Mouse (Mus musculus): ENCODE results near the gene Opalin.

GRCm38 (mm10) chr19:41083646-41084045, 6.7 kb upstream of the Opalin start:
- TF ChIP-seq CTCF (conservative IDR thresholded peaks at IDR 0.05; ENCODE audit: insufficient read depth, insufficient read length, low read depth, low read length), result no peak
- no peak for TF ChIP-seq POLR2A (IDR thresholded peaks at IDR 0.05; ENCODE audit: low read depth, low read length)

All from kidney, adult 2 months (tissue).